In the genomic region with DNA sequence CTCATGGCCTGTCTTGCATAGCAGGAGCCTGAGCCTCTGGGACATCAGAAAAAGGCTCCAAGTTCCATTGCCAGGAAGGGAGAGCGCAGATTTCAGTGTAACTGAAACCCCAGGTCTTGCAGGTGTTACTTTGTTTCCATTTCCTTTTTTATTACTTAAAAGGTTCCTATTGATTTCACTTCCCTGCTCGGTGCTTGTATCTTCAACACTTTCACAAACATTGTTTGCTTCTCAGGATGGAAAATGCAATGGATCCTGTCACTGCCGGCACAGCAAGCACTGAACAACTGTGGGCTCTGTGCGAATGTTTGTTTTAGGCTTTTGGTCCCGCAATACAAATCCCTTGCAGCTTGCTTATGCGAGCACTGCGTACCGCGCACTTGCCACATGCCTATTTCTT, we compare ENCODE assay signal across 23 mouse cellular contexts.
DNase-seq lines count a peak whose midpoint lies in the region; ATAC-seq and TF ChIP-seq lines count a peak whose summit lies in the region.
"Had no signal": no experiment of that assay in that cellular context is flagged by ENCODE, and none has a peak within 500 bp of the region (broad histone marks: within the 10 kb centered on the region; RNA-seq: fewer than 3 reads in every experiment).

No protein-coding gene starts in this region.

- no peak overlapping the region for H3K27ac ChIP-seq in kidney, postnatal 0 days
- no peak overlapping the region for H3K27ac ChIP-seq in CH12.LX (ENCODE audit: insufficient read depth, low read depth)
- H3K27ac ChIP-seq in forebrain, embryonic 14.5 days (ENCODE audit: low read depth, low read length) = no peak overlapping the region

- TF ChIP-seq RAD21 in CH12.LX (IDR thresholded peaks at IDR 0.05; ENCODE audit: low read depth, low read length) = no peak

- peak; percentile 5 for DNase-seq in kidney, postnatal 0 days (ENCODE audit: low spot score)
- no peak for DNase-seq in kidney, postnatal 10 days
- DNase-seq in A20 (ENCODE audit: low read depth, low spot score) (peak; percentile 53), CH12.LX (ENCODE audit: extremely low read depth) (no peak)
- peak; percentile 23 for DNase-seq in splenic B cell, adult 2 months (ENCODE audit: low read depth, low spot score)
- DNase-seq in forebrain, embryonic 14.5 days (ENCODE audit: low spot score) = no peak
- DNase-seq in heart, postnatal 25 days (ENCODE audit: low spot score) = no peak
- no peak for DNase-seq in left cerebral cortex, postnatal 36 days (ENCODE audit: low spot score in 2 of 2)
- DNase-seq: adrenal gland, adult 2 months; adrenal gland, adult 8-10 months; adrenal gland, postnatal 10 days; adrenal gland, postnatal 14 days; adrenal gland, postnatal 25 days; adrenal gland, postnatal 36 days; B cell, adult 2 months; cerebellum, adult 11 months; cerebellum, adult 11-12 months; cerebellum, adult 18-20 months; cerebellum, adult 2 months had no signal

- in situ Hi-C loops in CH12.LX (cut with MboI; ENCODE audit: low pct_ligation_motif_present, low pct_unique_long_range_greater_than_20kb, low sequenced_read_pairs) = no loop called here

- WGBS in kidney, postnatal 0 days = 65% methylated on average over 9 of the region's 9 CpGs
- 91% methylated on average over 9 of the region's 9 CpGs for WGBS in forebrain, embryonic 14.5 days

- dilution Hi-C loops in CH12.LX (cut with MboI; ENCODE audit: extremely low pct_ligation_motif_present, extremely low pct_unique_long_range_greater_than_20kb, low sequenced_read_pairs) = no loop called here

- no peak overlapping the region for H3K4me2 ChIP-seq in kidney, postnatal 0 days (ENCODE audit: low read length)
- H3K4me2 ChIP-seq in CH12.LX (ENCODE audit: insufficient read depth, low read depth, poor library complexity, severe bottlenecking) = no peak overlapping the region
- no peak overlapping the region for H3K4me2 ChIP-seq in forebrain, embryonic 14.5 days (ENCODE audit: low read length)

- TF ChIP-seq EP300 in CH12.LX (IDR thresholded peaks at IDR 0.05; ENCODE audit: low read length) = peak; percentile 77

- no peaks in the 10 kb centered on the region for H3K9me3 ChIP-seq in kidney, postnatal 0 days (replicated peaks; ENCODE audit: low read length)
- H3K9me3 ChIP-seq in CH12.LX (replicated peaks; ENCODE audit: low read length) = peaks cover 4% of the 10 kb centered on the region
- no peaks in the 10 kb centered on the region for H3K9me3 ChIP-seq in forebrain, embryonic 14.5 days (replicated peaks; ENCODE audit: control insufficient read depth, low read length)

- H3K4me1 ChIP-seq in kidney, postnatal 0 days (replicated peaks; ENCODE audit: insufficient read depth, low read length) = no peaks in the 10 kb centered on the region
- H3K4me1 ChIP-seq in CH12.LX (ENCODE audit: control insufficient read depth in 1 of 2, insufficient read depth in 2 of 2) = peaks cover 0 to 13% of the 10 kb centered on the region in 2 experiments; a peak in 2 of 4 replicates
- H3K4me1 ChIP-seq in forebrain, embryonic 14.5 days (ENCODE audit: control insufficient read depth, insufficient read depth, low read length) = peaks cover 8% of the 10 kb centered on the region; the same call in 1 of the 2 replicates

- no peak overlapping the region for H3K9ac ChIP-seq in kidney, postnatal 0 days (ENCODE audit: low read depth, low read length)
- no peak overlapping the region for H3K9ac ChIP-seq in CH12.LX (ENCODE audit: insufficient read depth, low read depth)
- no peak overlapping the region for H3K9ac ChIP-seq in forebrain, embryonic 14.5 days (ENCODE audit: low read length)

- H3K79me2 ChIP-seq in CH12.LX (replicated peaks; ENCODE audit: control insufficient read depth, extremely low read depth, insufficient read depth, poor library complexity, severe bottlenecking) = no peaks in the 10 kb centered on the region; the same call in 1 of the 2 replicates

- no peaks in the 10 kb centered on the region for H3K36me3 ChIP-seq in kidney, postnatal 0 days (ENCODE audit: insufficient read depth, low read length)
- H3K36me3 ChIP-seq in CH12.LX (replicated peaks in 1 of 2; ENCODE audit: control insufficient read depth in 1 of 2, insufficient read depth in 1 of 2, low read length in 1 of 2) = no peaks in the 10 kb centered on the region
- H3K36me3 ChIP-seq in splenic B cell, adult 2 months (ENCODE audit: control insufficient read depth, insufficient read depth, low read length, poor library complexity, severe bottlenecking) = no peaks in the 10 kb centered on the region
- H3K36me3 ChIP-seq in forebrain, embryonic 14.5 days (ENCODE audit: control insufficient read depth, insufficient read depth, low read length) = no peaks in the 10 kb centered on the region
- H3K36me3 ChIP-seq: G1E had no signal

- intact Hi-C loops in heart, postnatal 25 days (cut with DNase I) = no loop called here
- intact Hi-C loops in left cerebral cortex, postnatal 36 days (cut with DNase I) = no loop called here

- no peaks in the 10 kb centered on the region for H3K27me3 ChIP-seq in kidney, postnatal 0 days (ENCODE audit: insufficient read depth, low read length)
- H3K27me3 ChIP-seq in CH12.LX (replicated peaks) = no peaks in the 10 kb centered on the region
- no peaks in the 10 kb centered on the region for H3K27me3 ChIP-seq in splenic B cell, adult 2 months (ENCODE audit: control insufficient read depth, insufficient read depth, low read length, poor library complexity, severe bottlenecking)
- H3K27me3 ChIP-seq in forebrain, embryonic 14.5 days (replicated peaks; ENCODE audit: control insufficient read depth, insufficient read depth, low read length) = no peaks in the 10 kb centered on the region
- H3K27me3 ChIP-seq: Patski had no signal

- no peak overlapping the region for H3K4me3 ChIP-seq in kidney, postnatal 0 days (replicated peaks; ENCODE audit: low read depth, low read length)
- no peak overlapping the region for H3K4me3 ChIP-seq in CH12.LX (replicated peaks in 1 of 3; ENCODE audit: low read depth in 2 of 3, low read length in 2 of 3, poor library complexity in 1 of 3)
- no peak overlapping the region for H3K4me3 ChIP-seq in forebrain, embryonic 14.5 days (ENCODE audit: low read depth, low read length)

- no peak for TF ChIP-seq POLR2A in CH12.LX (IDR thresholded peaks at IDR 0.05; ENCODE audit: low read depth, low read length)

- TF ChIP-seq CTCF in kidney, postnatal 0 days (IDR thresholded peaks at IDR 0.05; ENCODE audit: low read depth) = no peak
- TF ChIP-seq CTCF in CH12.LX (conservative IDR thresholded peaks at IDR 0.05 in 1 of 2, IDR thresholded peaks at IDR 0.05 in 1 of 2; ENCODE audit: low read depth in 2 of 2, low read length in 2 of 2) = no peak

- ATAC-seq in kidney, postnatal 0 days (replicated peaks; ENCODE audit: low FRiP score, low read depth) = no peak
- no peak for ATAC-seq in forebrain, embryonic 14.5 days
- ATAC-seq: activated CD4-positive, CD25-positive, alpha-beta regulatory T cell, adult 4 months; CD4-positive, CD25-positive, alpha-beta regulatory T cell, adult 4 months; Patski had no signal

TF ChIP-seq in CH12.LX, 34 proteins besides CTCF, POLR2A, EP300 and RAD21:
- TF ChIP-seq CHD2 (IDR thresholded peaks at IDR 0.05; ENCODE audit: low read length) (no peak), IRF4 (IDR thresholded peaks at IDR 0.05; ENCODE audit: low read depth, low read length) (0 out of 2 replicates have a peak, but pooled peaks have one; percentile 17), ZMIZ1 (IDR thresholded peaks at IDR 0.05; ENCODE audit: low read depth, low read length) (no peak)

Comparison
In these comparisons a context has a peak if more than half of its experiments do, and no peak if none do; other contexts are left out.
1. DNase-seq: peak in kidney, postnatal 0 days (single experiment), A20 (single experiment) and splenic B cell, adult 2 months (single experiment); none in kidney, postnatal 10 days (single experiment), CH12.LX (single experiment), forebrain, embryonic 14.5 days (single experiment), heart, postnatal 25 days (single experiment) and left cerebral cortex, postnatal 36 days (0 of 2).